Mouse (Mus musculus) lung, postnatal 0 days (tissue): ENCODE measurements around the gene Nup85. TPM values are rescaled to one million over a fixed set of nuclear protein-coding genes. Genes with fewer than 3 reads are reported as not detected.
A peak's percentile ranks its signal among the peaks of the same experiment; 100 is the strongest.

Source experiments
- ATAC-seq: fragments of 200-750 bp; cut with Nextera tagmentation; 2 replicates; pipeline ENCODE4 v1.8.0; 2017; ENCODE audit warnings: moderate library complexity
- DNase-seq: peaks from one replicate; pipeline ENCODE4 v3.0.0-alpha.2; 2016; ENCODE audit warnings: low spot score
- H3K27ac ChIP-seq: fragments of 300-500 bp; sonication (generic); 2 replicates; pipeline ENCODE4 v1.5.1; 2014; ENCODE audit warnings: antibody characterized with exemption, mild to moderate bottlenecking, low read length, mixed read lengths
- H3K27me3 ChIP-seq: fragments of 300-500 bp; sonication (generic); replicated peaks from 2 replicates; pipeline ENCODE4 v1.6.1; 2014; ENCODE audit warnings: low read length, mixed read lengths; ENCODE audit not compliant: insufficient read depth
- H3K36me3 ChIP-seq: fragments of 300-500 bp; sonication (generic); 2 replicates; pipeline ENCODE4 v1.6.1; 2014; ENCODE audit warnings: low read length, mixed read lengths; ENCODE audit not compliant: insufficient read depth
- H3K4me1 ChIP-seq: fragments of 300-500 bp; sonication (generic); 2 replicates; pipeline ENCODE4 v1.6.1; 2014; ENCODE audit warnings: antibody characterized with exemption, low read depth, low read length, mixed read lengths; ENCODE audit not compliant: insufficient read depth
- H3K4me2 ChIP-seq: fragments of 300-500 bp; sonication (generic); replicated peaks from 2 replicates; pipeline ENCODE4 v1.6.1; 2014; ENCODE audit warnings: low read depth, mild to moderate bottlenecking, low read length, moderate library complexity, mixed read lengths
- H3K4me3 ChIP-seq: fragments of 300-500 bp; sonication (generic); 2 replicates; pipeline ENCODE4 v1.5.1; 2014; ENCODE audit warnings: low read depth, low read length
- H3K9ac ChIP-seq: fragments of 300-500 bp; sonication (generic); replicated peaks from 2 replicates; pipeline ENCODE4 v1.6.1; 2014; ENCODE audit warnings: low read depth, mild to moderate bottlenecking
- H3K9me3 ChIP-seq: fragments of 300-500 bp; sonication (generic); 2 replicates; pipeline ENCODE4 v1.6.1; 2016; ENCODE audit warnings: low read length, mixed read lengths
- CTCF ChIP-seq: IDR thresholded peaks from 2 replicates; pipeline ENCODE4 v1.5.1; 2016; ENCODE audit warnings: antibody characterized with exemption, mild to moderate bottlenecking
- EP300 ChIP-seq: IDR thresholded peaks from 2 replicates; pipeline ENCODE4 v1.6.1; 2016; ENCODE audit warnings: antibody characterized with exemption, mild to moderate bottlenecking, control low read depth
- WGBS: fragments of 180-500 bp; shearing (Covaris S2); extraction: QIAGEN DNeasy Blood & Tissue Kit; methylation state at CpG from one replicate; pipeline ENCODE4 v1.1.7; 2014; 5-methylcytosine and 5-hydroxymethylcytosine counted together
- polyA plus RNA-seq: library from polyadenylated mRNA; unstranded; fragments of >200 nt; fragmentation: Nextera tagmentation; extraction: Ambion mirVana; gene quantifications from 2 replicates; pipeline ENCODE4 v1.2.1, GENCODE M21; 2015

Gene Nup85
- polyA plus RNA-seq, 1 experiment from 2014 or later: 38.4 TPM

DNA sequence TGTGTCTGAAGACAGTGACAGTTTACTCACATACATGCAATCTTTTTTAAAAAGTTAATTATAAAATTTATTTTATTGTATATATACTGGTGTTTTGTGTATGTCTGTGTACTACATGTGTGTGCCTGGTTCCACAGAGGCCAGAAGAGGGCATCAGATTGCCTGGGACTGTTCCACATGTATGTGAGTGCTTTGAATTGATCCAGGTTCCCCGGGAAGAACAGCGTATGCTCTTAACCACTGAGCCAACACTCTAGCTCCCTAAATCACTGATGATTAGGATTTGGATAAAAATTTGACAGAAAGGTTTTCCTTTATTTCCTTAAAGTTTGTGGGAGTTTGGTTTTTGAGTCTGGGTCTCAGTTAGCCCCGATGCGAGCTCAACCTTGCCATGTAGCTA, 828 bp upstream of the Nup85 start:
- ATAC-seq (no peak), DNase-seq (peak; percentile 11)
- TF ChIP-seq CTCF (peak; percentile 34), EP300 (no peak)
- peak overlapping the region; percentile 45; the same call in 1 of the 2 replicates for H3K4me3 ChIP-seq
- peak overlapping the region; percentile 70; the same call in 1 of the 2 replicates for H3K9ac ChIP-seq
- H3K9me3 ChIP-seq: no peaks in the 10 kb centered on the region
- H3K27ac ChIP-seq: no peak overlapping the region
- H3K4me1 ChIP-seq: no peaks in the 10 kb centered on the region; the same call in 1 of the 2 replicates
- H3K4me2 ChIP-seq: peak overlapping the region; percentile 60
- WGBS: 39% methylated on average over 4 of the region's 4 CpGs
- H3K27me3 ChIP-seq: no peaks in the 10 kb centered on the region
- H3K36me3 ChIP-seq: no peaks in the 10 kb centered on the region

DNA sequence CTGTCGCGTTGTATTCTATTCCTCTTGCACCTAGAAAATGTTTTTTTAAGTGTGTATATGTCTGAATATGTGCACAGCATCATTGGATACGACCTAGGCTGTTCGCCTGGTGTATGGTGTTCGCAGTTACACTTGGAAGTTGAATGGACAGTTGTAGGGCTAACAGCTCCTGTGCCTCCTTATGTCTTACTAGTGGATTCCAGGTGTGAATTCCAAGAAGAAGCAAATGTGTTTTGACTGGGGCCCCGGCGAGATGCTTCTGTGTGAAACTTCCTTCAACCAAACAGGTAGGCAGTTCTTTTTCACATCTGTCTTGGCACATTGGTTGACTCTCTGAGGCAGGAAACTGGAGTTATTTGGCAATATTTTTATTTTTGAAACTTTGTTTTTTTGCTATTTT, 727 bp downstream of the Nup85 start:
- Histone ChIP-seq H3K4me2 (peak overlapping the region; percentile 60), H3K9ac (peak overlapping the region; percentile 70; the same call in 1 of the 2 replicates), H3K4me1 (no peaks in the 10 kb centered on the region; the same call in 1 of the 2 replicates), H3K27ac (no peak overlapping the region), H3K4me3 (peak overlapping the region; percentile 45), H3K27me3 (no peaks in the 10 kb centered on the region), H3K36me3 (peaks cover 4% of the 10 kb centered on the region), H3K9me3 (no peaks in the 10 kb centered on the region)
- DNase-seq (no peak), ATAC-seq (no peak)
- WGBS: 10% methylated on average over 7 of the region's 7 CpGs
- no peak for TF ChIP-seq CTCF
- TF ChIP-seq EP300: no peak

DNA sequence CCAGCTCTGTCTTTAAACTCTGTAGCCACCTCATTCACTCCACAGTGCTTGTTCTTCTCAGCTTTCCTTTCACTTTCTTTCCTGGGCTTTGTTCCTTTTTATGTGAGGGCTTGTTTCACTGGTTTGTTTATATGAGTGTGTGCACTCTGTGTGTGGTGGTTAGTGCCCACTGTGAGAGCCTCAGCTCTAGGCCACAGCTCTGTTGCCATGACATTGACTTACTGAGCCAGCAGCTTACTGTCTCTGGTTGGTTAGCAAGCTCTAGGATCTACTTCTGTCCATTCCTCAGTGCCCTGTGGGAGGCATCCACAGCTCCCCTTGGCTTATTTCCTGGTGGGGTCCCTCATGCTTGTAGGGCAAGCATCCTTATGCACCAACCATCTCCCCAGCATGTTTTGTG, 14.8 kb downstream of the Nup85 start:
- Histone ChIP-seq H3K9me3 (no peaks in the 10 kb centered on the region), H3K27me3 (no peaks in the 10 kb centered on the region), H3K27ac (no peak overlapping the region), H3K4me1 (no peaks in the 10 kb centered on the region), H3K9ac (no peak overlapping the region), H3K4me3 (no peak overlapping the region), H3K36me3 (peaks cover 17% of the 10 kb centered on the region; the same call in 1 of the 2 replicates), H3K4me2 (no peak overlapping the region)
- ATAC-seq: no peak
- DNase-seq: no peak
- TF ChIP-seq CTCF: no peak
- TF ChIP-seq EP300: no peak

DNA sequence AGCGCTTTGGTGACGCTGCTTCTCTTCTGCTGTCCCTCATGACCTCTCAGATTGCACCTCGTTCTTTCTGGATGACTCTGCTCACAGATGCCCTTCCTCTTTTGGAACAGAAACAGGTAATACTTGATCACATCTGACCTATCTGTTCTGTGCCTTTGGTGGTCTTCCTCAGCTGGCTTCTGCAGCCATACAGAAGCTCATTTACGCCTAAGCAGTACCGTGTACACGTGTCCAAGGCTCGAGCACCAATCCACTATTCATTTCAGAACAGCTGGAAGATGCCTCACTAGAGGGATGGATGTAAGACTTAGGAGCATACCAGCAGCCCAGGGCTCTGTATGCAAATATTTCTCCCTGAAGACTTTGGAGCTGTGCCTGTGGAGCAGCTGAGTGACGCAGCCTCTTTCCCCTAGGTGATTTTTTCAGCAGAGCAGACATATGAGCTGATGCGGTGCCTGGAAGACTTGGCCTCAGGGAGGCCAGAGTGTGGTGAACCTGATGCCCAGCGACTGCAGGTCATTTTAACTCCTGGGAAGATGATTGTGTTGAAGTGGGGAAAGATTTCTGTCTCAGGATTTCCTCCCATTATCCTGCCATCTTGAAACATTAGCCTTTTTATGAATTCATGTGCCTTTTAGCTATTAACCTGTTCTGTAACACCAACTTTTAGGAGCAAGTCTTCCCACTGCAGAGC, 18.8 kb downstream of the Nup85 start:
- Histone ChIP-seq H3K9ac (no peak overlapping the region), H3K27me3 (no peaks in the 10 kb centered on the region), H3K4me1 (no peaks in the 10 kb centered on the region), H3K9me3 (no peaks in the 10 kb centered on the region), H3K36me3 (peaks cover 40% of the 10 kb centered on the region), H3K4me3 (no peak overlapping the region), H3K27ac (no peak overlapping the region), H3K4me2 (no peak overlapping the region)
- WGBS: 76% methylated on average over 10 of the region's 10 CpGs
- DNase-seq (no peak), ATAC-seq (no peak)
- TF ChIP-seq CTCF: no peak

DNA sequence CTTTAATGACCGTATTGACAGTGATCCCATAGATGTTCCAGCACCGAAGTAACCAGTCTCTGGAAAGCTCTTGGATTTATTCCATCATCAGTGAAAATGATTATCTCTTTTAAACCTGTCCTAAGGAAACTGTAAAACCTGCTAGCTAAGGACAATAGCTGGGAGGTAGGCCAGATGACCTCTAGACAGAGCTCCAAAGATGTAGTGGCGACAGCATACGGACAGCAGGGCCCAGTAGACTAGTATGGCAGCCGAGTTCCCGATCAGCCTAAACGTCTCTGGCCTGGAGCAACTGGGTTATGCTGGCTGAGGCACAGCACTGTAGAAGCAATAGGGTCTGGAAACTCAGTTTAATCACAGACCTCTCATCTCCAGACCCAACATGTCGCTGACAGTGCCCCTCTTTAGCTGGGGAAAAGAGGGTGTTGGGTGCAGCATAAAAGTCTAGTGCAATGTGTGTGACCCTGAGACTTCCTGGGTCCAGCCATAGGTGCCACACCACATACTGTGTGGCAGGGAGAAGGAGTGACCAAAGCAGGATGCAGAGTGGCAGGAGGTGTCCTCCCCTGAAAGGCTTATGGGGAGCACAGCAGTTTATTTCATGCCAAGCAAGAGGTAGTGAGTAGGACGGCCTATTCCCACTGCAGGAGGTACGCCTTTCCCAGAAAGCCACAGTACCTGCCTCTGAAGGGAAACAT, 20.3 kb downstream of the Nup85 start:
- Histone ChIP-seq H3K4me3 (no peak overlapping the region), H3K4me2 (no peak overlapping the region), H3K27ac (no peak overlapping the region), H3K27me3 (no peaks in the 10 kb centered on the region), H3K9ac (no peak overlapping the region), H3K36me3 (peaks cover 42% of the 10 kb centered on the region), H3K9me3 (no peaks in the 10 kb centered on the region), H3K4me1 (no peaks in the 10 kb centered on the region)
- TF ChIP-seq CTCF (no peak), EP300 (no peak)
- WGBS: 78% methylated on average over 10 of the region's 10 CpGs
- DNase-seq: no peak
- no peak for ATAC-seq

DNA sequence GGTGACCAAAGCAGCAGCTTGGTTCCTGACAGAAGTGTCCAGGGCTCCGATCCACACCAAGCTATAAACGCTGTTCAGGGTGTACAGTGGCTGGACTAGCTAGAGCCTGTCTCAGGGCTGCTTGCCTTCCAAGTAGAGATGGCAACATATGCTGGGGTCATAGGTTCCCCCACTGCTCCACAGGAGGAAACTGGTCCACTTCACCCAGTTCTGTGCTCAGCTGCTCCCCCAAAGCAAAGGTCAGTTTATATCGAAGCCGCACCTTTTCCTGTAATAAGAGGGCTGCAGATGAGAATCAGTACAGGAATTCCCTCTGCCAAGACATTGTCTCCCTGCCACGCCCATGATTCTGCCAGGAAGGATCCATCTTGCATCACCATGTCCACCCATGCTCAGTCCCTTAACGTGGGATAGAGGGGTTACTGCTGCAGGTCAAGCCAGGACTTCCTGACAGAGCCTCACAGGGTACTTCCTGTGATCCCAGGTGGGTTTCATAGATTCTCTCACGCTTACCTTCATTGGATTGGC, 21.4 kb downstream of the Nup85 start:
- TF ChIP-seq CTCF: no peak
- TF ChIP-seq EP300: peak; percentile 29; the same call in 1 of the 2 replicates
- no peak overlapping the region for H3K9ac ChIP-seq
- ATAC-seq: peak; percentile 14; the same call in 1 of the 2 replicates

More for the DNA sequence above, 21.4 kb downstream of the Nup85 start:
- Histone ChIP-seq H3K27ac (0 out of 2 replicates have a peak overlapping the region, but pooled peaks have one; percentile 5), H3K9me3 (no peaks in the 10 kb centered on the region), H3K4me2 (no peak overlapping the region), H3K36me3 (peaks cover 51% of the 10 kb centered on the region), H3K27me3 (no peaks in the 10 kb centered on the region), H3K4me3 (no peak overlapping the region), H3K4me1 (no peaks in the 10 kb centered on the region)
- WGBS: 79% methylated on average over 7 of the region's 7 CpGs
- DNase-seq: no peak
